Mouse (Mus musculus) left cerebral cortex, postnatal 14 days (tissue): ENCODE measurements around the gene Akap1. TPM values are rescaled to one million over a fixed set of nuclear protein-coding genes. Genes with fewer than 3 reads are reported as not detected.

Experiments
- DNase-seq, 2 experiments: peaks; one replicate each; pipeline ENCODE4 v3.0.0; 2021 to 2022; ENCODE audit warnings: low spot score in 2 of 2, mixed read lengths in 1 of 2
- intact Hi-C: fragments of 180-260 bp; cut with DNase I; formaldehyde crosslinking; loops from one replicate; pipeline ENCODE4 v1.15.1; 2025
- total RNA-seq, 2 experiments: library from RNA; stranded (reverse); gene quantifications; 2 replicates each; pipeline ENCODE4 v1.2.3; 2021

Akap1 gene
- total RNA-seq, 2 experiments from 2014 or later = 38.4 to 40.3 TPM

GRCm38 (mm10) chr11:88820742-88821576 lies 43.4 kb downstream of the Akap1 start:
- no peak for DNase-seq
- intact Hi-C loops = loop anchor here (5.0 to 10.0 kb wide), 4 partner anchors 269 to 849 kb away; partner anchors contain the start of gene Vezf1

GRCm38 (mm10) chr11:88820253-88820652 lies 44.1 kb downstream of the Akap1 start:
- intact Hi-C loops = loop anchor here (5.0 to 10.0 kb wide), 4 partner anchors 268 to 848 kb away; partner anchors contain the start of gene Vezf1

GRCm38 (mm10) chr11:88817061-88817460 lies 47.3 kb downstream of the Akap1 start:
- intact Hi-C loops = no loop called here
- DNase-seq = no peak

More at GRCm38 (mm10) chr11:88820253-88820652, 44.1 kb downstream of the Akap1 start:
- no peak for DNase-seq

GRCm38 (mm10) chr11:88803231-88804010 lies 61.0 kb downstream of the Akap1 start:
- no peak for DNase-seq
- intact Hi-C loops = no loop called here

- intact Hi-C loops = no loop called here
- no peak for DNase-seq
Observed at GRCm38 (mm10) chr11:88796207-88796606, 68.2 kb downstream of the Akap1 start.

GRCm38 (mm10) chr11:88789893-88790292 lies 74.5 kb downstream of the Akap1 start:
- intact Hi-C loops = no loop called here
- DNase-seq = no peak

- no peak for DNase-seq
- intact Hi-C loops = no loop called here
Observed at GRCm38 (mm10) chr11:88786816-88787215, 77.6 kb downstream of the Akap1 start.

GRCm38 (mm10) chr11:88783525-88783924 lies 80.9 kb downstream of the Akap1 start:
- intact Hi-C loops = no loop called here

GRCm38 (mm10) chr11:88782531-88782930 lies 81.9 kb downstream of the Akap1 start:
- DNase-seq = no peak
- intact Hi-C loops = no loop called here

More at GRCm38 (mm10) chr11:88783525-88783924, 80.9 kb downstream of the Akap1 start:
- no peak for DNase-seq

Other genes starting within 250 kb of the Akap1 start
- gene Msi2, start 146.1 kb downstream of the Akap1 start, total RNA-seq = 100 to 1,000 TPM in 1 of 2 experiments, 10 to 100 TPM in 1; 97.8 to 103 TPM
- 10 to 100 TPM; 19.8 to 19.9 TPM for gene Scpep1, start 90.9 kb upstream of the Akap1 start, total RNA-seq
- gene Elobl, start 102.3 kb upstream of the Akap1 start, total RNA-seq = not detected
- gene Coil, start 105.7 kb upstream of the Akap1 start, total RNA-seq = 10 to 100 TPM; 20.4 to 20.9 TPM
- 1 to 10 TPM; 3.2 to 4.8 TPM for gene Trim25, start 134.8 kb upstream of the Akap1 start, total RNA-seq
- 10 to 100 TPM; 44.9 to 47.8 TPM for gene Dgke, start 202.3 kb upstream of the Akap1 start, total RNA-seq
- not detected for gene Gm525, start 209.3 kb upstream of the Akap1 start, total RNA-seq